Mouse (Mus musculus) frontal cortex, postnatal 14 days (tissue): Measurements from ENCODE around the gene Tbxas1.

Experiments used
- DNase-seq, 2 experiments: peaks; one replicate each; pipeline ENCODE4 v3.0.0; 2022; ENCODE audit warnings: low spot score in 2 of 2

Tbxas1 gene

DNA sequence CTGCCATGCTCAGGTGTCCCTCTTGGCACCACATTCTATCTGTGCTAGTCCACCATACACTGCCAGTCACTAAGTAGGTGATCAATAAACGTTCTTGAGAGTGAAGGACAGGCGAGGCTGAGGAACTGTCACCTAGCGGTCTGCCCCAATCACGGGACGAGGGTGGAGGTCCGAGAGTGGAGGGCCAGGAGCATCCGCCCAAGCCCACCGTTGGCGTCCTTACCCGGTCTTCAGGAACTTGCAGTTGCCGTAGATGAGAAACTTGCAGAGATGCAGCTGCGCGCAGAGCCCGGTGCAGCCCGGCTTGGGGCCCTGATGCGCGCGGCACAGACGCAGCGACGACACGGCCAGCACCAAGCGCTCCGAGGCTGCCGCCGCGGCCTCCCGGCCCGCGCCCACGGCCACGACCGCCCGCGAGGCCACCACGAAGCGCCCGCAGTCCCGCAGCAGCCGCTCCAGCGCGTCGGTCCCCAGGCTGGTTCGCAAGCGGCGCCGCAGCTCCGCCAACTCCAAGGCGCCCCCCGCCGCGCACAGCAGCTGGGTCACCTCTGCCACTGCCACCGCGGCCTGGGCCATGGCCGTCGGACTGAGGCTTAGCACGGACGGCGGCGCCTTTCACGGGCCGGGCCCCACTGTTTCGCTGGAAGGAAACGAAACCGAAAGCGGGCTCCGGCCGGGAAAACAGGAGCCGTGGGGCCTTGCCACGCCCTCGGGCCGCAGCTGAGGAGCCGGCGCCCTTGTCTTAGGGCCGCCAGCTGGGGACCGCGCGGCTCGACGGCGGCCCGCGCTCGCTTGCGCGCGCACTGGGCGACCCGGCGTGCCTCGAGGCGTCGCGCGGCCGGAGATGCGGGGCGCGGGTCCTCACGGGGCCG lies 242.6 kb downstream of the Tbxas1 start, which contains the start of gene Parp12:
Gene Parp12, minus strand, starts transcription at position 766 of the 872 bp plus-strand sequence.
- peak in 1 of 2 experiments; percentile 22 for DNase-seq

DNA sequence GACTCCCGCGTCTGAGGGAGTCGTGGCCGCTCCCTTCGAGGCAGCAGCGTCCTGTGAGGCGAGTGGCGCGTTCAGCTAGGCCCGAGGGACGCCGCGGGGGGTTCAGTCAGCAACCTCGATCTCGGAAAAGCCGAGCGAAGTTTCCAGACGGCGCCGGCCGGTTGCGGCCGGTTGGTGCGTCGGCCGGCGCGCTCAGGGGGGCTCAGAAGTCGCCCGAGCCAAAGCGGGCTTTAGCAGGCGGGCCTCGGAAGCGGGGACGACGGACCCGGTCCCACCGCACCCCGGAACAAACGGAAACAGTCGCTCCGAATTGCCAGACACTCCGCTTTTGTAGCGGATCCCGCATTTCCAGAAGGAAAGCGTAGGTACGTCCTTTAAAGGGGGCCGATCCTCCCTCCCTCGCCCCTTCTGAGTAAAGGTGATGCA lies 243.3 kb downstream of the Tbxas1 start:
- no peak for DNase-seq

DNA sequence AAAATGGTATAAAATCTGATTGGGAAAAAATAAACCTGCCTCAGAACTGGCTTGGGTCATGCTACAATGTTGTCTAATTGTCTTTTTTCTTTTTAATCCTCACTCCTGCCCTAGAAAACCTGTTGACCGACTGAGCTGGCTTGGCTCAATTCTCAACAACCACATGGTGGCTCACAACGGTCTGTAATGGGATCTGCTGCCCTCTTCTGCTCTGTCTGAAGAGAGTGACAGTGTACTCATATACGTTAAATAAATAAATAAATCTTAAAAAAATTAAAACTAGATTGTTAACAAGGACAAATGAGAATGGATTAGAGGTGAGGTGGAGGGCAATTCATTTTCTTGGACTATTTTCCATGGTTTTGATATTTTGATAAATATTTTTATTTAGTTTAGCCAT lies 245.5 kb downstream of the Tbxas1 start:
- no peak for DNase-seq

DNA sequence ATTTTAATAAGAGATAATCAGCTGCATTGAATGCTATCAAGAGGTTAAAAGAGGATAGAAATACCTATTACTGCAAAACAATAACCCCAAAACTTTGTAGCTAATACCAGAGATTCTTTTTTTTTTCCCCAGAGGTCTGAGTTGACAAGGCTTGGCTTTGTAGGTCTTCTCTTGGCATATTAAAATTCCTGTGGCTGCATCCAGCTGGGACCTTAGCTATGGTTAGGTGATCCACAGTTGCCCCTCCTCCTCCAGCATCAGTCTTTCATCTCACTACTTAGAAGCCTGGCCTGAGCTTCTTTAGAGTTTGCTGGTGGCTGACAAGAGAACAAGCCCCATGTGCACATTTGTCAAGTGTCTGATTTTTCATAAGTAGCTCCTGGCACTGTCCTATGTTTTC lies 249.5 kb downstream of the Tbxas1 start:
- no peak for DNase-seq

DNA sequence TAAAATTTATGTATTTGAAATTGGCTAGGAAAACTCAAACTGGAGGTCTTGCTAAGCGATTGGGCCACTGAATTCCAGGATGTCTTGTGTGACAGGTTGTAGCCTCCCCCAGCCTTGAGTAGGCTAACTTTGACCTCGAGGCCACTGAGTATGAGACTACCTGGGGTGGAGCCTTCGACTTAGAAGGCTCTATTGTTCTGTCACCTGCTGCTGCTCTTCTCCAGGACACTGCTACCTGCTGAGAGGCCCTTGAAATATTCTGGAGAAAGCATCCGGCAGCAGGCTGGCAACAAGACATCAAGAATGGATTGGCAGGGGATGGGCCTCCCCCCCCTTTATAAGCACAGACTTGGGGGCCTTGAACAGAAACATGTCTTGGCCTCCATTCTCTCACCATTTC lies 256.3 kb downstream of the Tbxas1 start:
- no peak for DNase-seq

DNA sequence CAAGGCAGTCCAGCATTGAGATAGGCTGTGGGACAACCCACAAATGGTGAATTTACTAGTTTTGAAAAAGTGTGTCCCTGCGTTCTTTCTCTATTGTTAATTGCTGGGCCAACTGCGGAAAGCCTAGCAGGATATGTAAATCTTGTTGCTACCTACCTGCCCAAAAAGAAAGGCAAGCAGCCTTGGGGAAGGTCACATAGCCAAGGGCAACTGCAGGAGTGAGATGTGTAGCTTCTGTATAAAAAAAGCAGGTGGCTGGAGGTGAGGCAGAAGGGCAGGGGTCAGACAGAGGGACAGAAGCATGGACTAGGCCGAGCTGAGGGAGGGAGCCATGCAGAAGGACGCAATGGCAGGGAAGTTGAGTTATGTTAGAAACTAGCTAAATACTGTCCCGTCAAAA lies 257.4 kb downstream of the Tbxas1 start:
- no peak for DNase-seq
